Mouse (Mus musculus) ES-E14 (cell line): ENCODE measurements around the gene Golga2. TPM values are rescaled to one million over a fixed set of nuclear protein-coding genes. Genes with fewer than 3 reads are reported as not detected.

Experiments
- DNase-seq: peaks from one replicate; pipeline ENCODE4 v3.0.0-alpha.2; 2013; ENCODE audit warnings: low read depth, low spot score
- H3K27ac ChIP-seq: 2 replicates; pipeline ENCODE4 v1.5.1; 2012; ENCODE audit warnings: low read depth, mild to moderate bottlenecking, low read length, moderate library complexity, mixed read lengths; ENCODE audit not compliant: poor library complexity, insufficient read depth, severe bottlenecking
- H3K36me3 ChIP-seq: 2 replicates; pipeline ENCODE4 v1.6.1; 2012; ENCODE audit warnings: mild to moderate bottlenecking, low read length, moderate library complexity, mixed read lengths; ENCODE audit not compliant: control insufficient read depth, poor library complexity, insufficient read depth, severe bottlenecking
- H3K4me1 ChIP-seq, 2 experiments: fragments of 150-350 bp in 1 of 2; sonication (generic) in 1 of 2; 2 replicates each; pipeline ENCODE4 v1.6.1; 2012; ENCODE audit warnings: low read length in 2 of 2, mild to moderate bottlenecking in 1 of 2, mixed read lengths in 1 of 2; ENCODE audit not compliant: control insufficient read depth in 2 of 2, insufficient read depth in 2 of 2, poor library complexity in 1 of 2
- H3K4me3 ChIP-seq, 2 experiments: fragments of 150-350 bp in 1 of 2; sonication (generic) in 1 of 2; 2 replicates each; pipeline ENCODE4 v1.5.1; 2012; ENCODE audit warnings: low read length in 2 of 2, low read depth in 1 of 2, mild to moderate bottlenecking in 1 of 2, mixed read lengths in 1 of 2; ENCODE audit not compliant: insufficient read depth in 1 of 2, poor library complexity in 1 of 2, severe bottlenecking in 1 of 2
- H3K9ac ChIP-seq: 2 replicates; pipeline ENCODE4 v1.6.1; 2012; ENCODE audit warnings: low read depth, mild to moderate bottlenecking, low read length, mixed read lengths; ENCODE audit not compliant: poor library complexity, insufficient read depth, severe bottlenecking
- H3K9me3 ChIP-seq: fragments of 150-350 bp; sonication (generic); 2 replicates; pipeline ENCODE4 v1.6.1; 2012; ENCODE audit warnings: low read depth, mild to moderate bottlenecking, low read length; ENCODE audit not compliant: control insufficient read depth, insufficient read depth
- CHD2 ChIP-seq: IDR thresholded peaks from 2 replicates; pipeline ENCODE4 v1.6.1; 2014; ENCODE audit warnings: mild to moderate bottlenecking, low read depth, low read length, inconsistent platforms
- HCFC1 ChIP-seq: IDR thresholded peaks from 2 replicates; pipeline ENCODE4 v1.6.1; 2012; ENCODE audit warnings: low read length, inconsistent platforms, borderline replicate concordance; ENCODE audit not compliant: insufficient read depth
- MAFK ChIP-seq: IDR thresholded peaks from 2 replicates; pipeline ENCODE4 v1.6.1; 2014; ENCODE audit warnings: mild to moderate bottlenecking, low read depth, low read length, inconsistent platforms; ENCODE audit not compliant: insufficient read depth
- ZC3H11A ChIP-seq: IDR thresholded peaks from 2 replicates; pipeline ENCODE4 v1.6.1; 2012; ENCODE audit warnings: low read depth, mild to moderate bottlenecking, inconsistent platforms, low read length, borderline replicate concordance
- ZNF384 ChIP-seq: IDR thresholded peaks from 2 replicates; pipeline ENCODE4 v1.6.1; 2012; ENCODE audit warnings: low read depth, low read length, inconsistent platforms
- in situ Hi-C, 2 experiments: fragments of 600-800 bp; cut with MboI; formaldehyde crosslinking; loops; one replicate each; pipeline ENCODE4 v1.15.1; 2025; ENCODE audit warnings: low sequenced_read_pairs in 2 of 2, inconsistent platforms in 1 of 2; ENCODE audit not compliant: unreplicated experiment in 2 of 2
- total RNA-seq: library from RNA; depleted of rRNA; stranded (reverse); fragments of 300-350 nt; gene quantifications from 2 replicates; pipeline ENCODE4 v1.2.3, GENCODE M21; 2012; rRNA removed

The Golga2 gene
- 42.2 and 49.9 TPM in 2 replicates for total RNA-seq

- Histone ChIP-seq H3K4me3 (peak within 1 kb of the TSS; percentile 89 to 98), H3K4me1 (peaks cover 0 to 3% of the 10 kb centered on the region in 2 experiments; a peak in 1 of 4 replicates), H3K27ac (peak within 1 kb of the TSS; percentile 59; the same call in 1 of the 2 replicates), H3K36me3 (peaks cover 10% of the 10 kb centered on the region), H3K9ac (peak within 1 kb of the TSS; percentile 96), H3K9me3 (no peaks in the 10 kb centered on the region)
- peak; percentile 25 for DNase-seq
- TF ChIP-seq ZNF384 (no peak), ZC3H11A (no peak), CHD2 (no peak), MAFK (no peak), HCFC1 (no peak)
- in situ Hi-C loops: no loop called here
Observed at GRCm38 (mm10) chr2:32287334-32287840, at the start of gene Golga2. Golga2 (plus strand) TSS chr2:32287384.

- H3K9me3 ChIP-seq: no peaks in the 10 kb centered on the region
- H3K4me3 ChIP-seq: peak overlapping the region; percentile 77 to 89
- H3K4me1 ChIP-seq: peaks cover 0 to 6% of the 10 kb centered on the region in 2 experiments; a peak in 2 of 4 replicates
- H3K9ac ChIP-seq: peak overlapping the region; percentile 87; the same call in 1 of the 2 replicates
- TF ChIP-seq ZC3H11A: no peak
- no peak for TF ChIP-seq CHD2
- TF ChIP-seq HCFC1: no peak
- TF ChIP-seq ZNF384: no peak
- no peak for TF ChIP-seq MAFK
- in situ Hi-C loops: no loop called here
- DNase-seq: no peak
- peaks cover 20% of the 10 kb centered on the region; the same call in 1 of the 2 replicates for H3K36me3 ChIP-seq
- H3K27ac ChIP-seq: no peak overlapping the region
Observed at GRCm38 (mm10) chr2:32237571-32237970, 49.6 kb upstream of the Golga2 start.

- in situ Hi-C loops: no loop called here
- Histone ChIP-seq H3K36me3 (peaks cover 16% of the 10 kb centered on the region; the same call in 1 of the 2 replicates), H3K9me3 (no peaks in the 10 kb centered on the region), H3K9ac (no peak overlapping the region), H3K27ac (no peak overlapping the region), H3K4me3 (no peak overlapping the region), H3K4me1 (peaks cover 0 to 5% of the 10 kb centered on the region in 2 experiments; a peak in 2 of 4 replicates)
- DNase-seq: no peak
- TF ChIP-seq CHD2 (no peak), MAFK (no peak), ZNF384 (no peak), ZC3H11A (no peak), HCFC1 (no peak)
Observed at GRCm38 (mm10) chr2:32238708-32239435, 48.3 kb upstream of the Golga2 start.

- Histone ChIP-seq H3K36me3 (peaks cover 30% of the 10 kb centered on the region), H3K27ac (no peak overlapping the region), H3K9me3 (no peaks in the 10 kb centered on the region), H3K9ac (no peak overlapping the region), H3K4me3 (no peak overlapping the region), H3K4me1 (peaks cover 0 to 5% of the 10 kb centered on the region in 2 experiments; a peak in 2 of 4 replicates)
- in situ Hi-C loops: no loop called here
- TF ChIP-seq HCFC1 (no peak), ZC3H11A (no peak), ZNF384 (no peak)
- DNase-seq: no peak
Observed at GRCm38 (mm10) chr2:32240591-32240990, 46.6 kb upstream of the Golga2 start.
